Mouse (Mus musculus) right cerebral cortex, postnatal 4 days (tissue): ENCODE results near the gene Gpnmb.

ENCODE experiments used
- DNase-seq: peaks from one replicate; pipeline ENCODE4 v3.0.0-alpha.2; 2022

The Gpnmb gene

GRCm38 (mm10) chr6:49099086-49099485, 62.7 kb downstream of the Gpnmb start:
- DNase-seq = no peak

GRCm38 (mm10) chr6:49106746-49107500, 70.6 kb downstream of the Gpnmb start:
- DNase-seq = no peak

- no peak for DNase-seq
Observed at GRCm38 (mm10) chr6:49109196-49109595, 72.8 kb downstream of the Gpnmb start.

- no peak for DNase-seq
Observed at GRCm38 (mm10) chr6:49113895-49114294, 77.5 kb downstream of the Gpnmb start.

- DNase-seq = no peak
Observed at GRCm38 (mm10) chr6:49114457-49114856, 78.1 kb downstream of the Gpnmb start.

GRCm38 (mm10) chr6:49115550-49115949, 79.2 kb downstream of the Gpnmb start:
- DNase-seq = no peak

GRCm38 (mm10) chr6:49116241-49116640, 79.9 kb downstream of the Gpnmb start:
- DNase-seq = no peak

- DNase-seq = no peak
Observed at GRCm38 (mm10) chr6:49118446-49118845, 82.1 kb downstream of the Gpnmb start.

GRCm38 (mm10) chr6:49119462-49120135, 83.3 kb downstream of the Gpnmb start:
- no peak for DNase-seq

- DNase-seq = no peak
Observed at GRCm38 (mm10) chr6:49120370-49120769, 84.0 kb downstream of the Gpnmb start.
